Mouse (Mus musculus) brain, adult 10 weeks (tissue): Measurements from ENCODE around the gene Rpl23. TPM values are rescaled to one million over a fixed set of nuclear protein-coding genes. Genes with fewer than 3 reads are reported as not detected.

Experiments used
- polyA plus RNA-seq: library from polyadenylated mRNA; stranded (reverse); fragments of 350-450 nt; fragmentation: Illumina TruSeq; extraction: RNeasy Lipid Tissue Mini Kit (QIAGEN cat#74804); gene quantifications from one replicate; pipeline ENCODE4 v1.2.3, GENCODE M21; 2015; ENCODE audit warnings: low read depth, low replicate concordance

Rpl23 gene
- 513 TPM for polyA plus RNA-seq

GRCm38 (mm10) chr11:97781832-97782563, at the start of gene Rpl23:
TSS of gene Rpl23 (minus strand) at chr11:97782437.

GRCm38 (mm10) chr11:97798782-97799145, 16.5 kb upstream of the Rpl23 start, which contains the start of gene Lasp1:
TSS of gene Lasp1 (plus strand) at chr11:97799000.

GRCm38 (mm10) chr11:97775808-97776496, 6.3 kb downstream of the Rpl23 start, which contains the start of gene 1700001P01Rik:
TSS of gene 1700001P01Rik (minus strand) at chr11:97775918.

GRCm38 (mm10) chr11:97766154-97766881, 15.9 kb downstream of the Rpl23 start, which contains the start of gene Cwc25:
TSS of gene Cwc25 (minus strand) at chr11:97766556.

GRCm38 (mm10) chr11:97744063-97744717, 38.0 kb downstream of the Rpl23 start, which contains the start of gene Pip4k2b:
TSS of gene Pip4k2b (minus strand) at chr11:97744704.

Other genes starting within 250 kb of the Rpl23 start
- 109 TPM for gene Srcin1, start 206.3 kb downstream of the Rpl23 start, polyA plus RNA-seq
- 46.9 TPM for gene Epop, start 152.7 kb downstream of the Rpl23 start, polyA plus RNA-seq
- 50.7 TPM for gene Mllt6, start 119.0 kb downstream of the Rpl23 start, polyA plus RNA-seq
- gene Cisd3, start 96.6 kb downstream of the Rpl23 start, polyA plus RNA-seq = 74.5 TPM
- 28.3 TPM for gene Pcgf2, start 81.9 kb downstream of the Rpl23 start, polyA plus RNA-seq
- gene Psmb3, start 79.0 kb downstream of the Rpl23 start, polyA plus RNA-seq = 222 TPM
- 77.9 TPM for gene Pip4k2b, start 37.7 kb downstream of the Rpl23 start, polyA plus RNA-seq
- gene Cwc25, start 15.9 kb downstream of the Rpl23 start, polyA plus RNA-seq = 11.9 TPM
- 0.92 TPM for gene 1700001P01Rik, start 6.5 kb downstream of the Rpl23 start, polyA plus RNA-seq
- gene Lasp1, start 16.6 kb upstream of the Rpl23 start, polyA plus RNA-seq = 94.8 TPM
- gene B230217C12Rik, start 58.3 kb upstream of the Rpl23 start, polyA plus RNA-seq = 102 TPM
- 2.6 TPM for gene Fbxo47, start 101.7 kb upstream of the Rpl23 start, polyA plus RNA-seq
- 25.0 TPM for gene Plxdc1, start 204.0 kb upstream of the Rpl23 start, polyA plus RNA-seq
- gene Arl5c, start 213.7 kb upstream of the Rpl23 start, polyA plus RNA-seq = 3.8 TPM
- gene Cacnb1, start 240.6 kb upstream of the Rpl23 start, polyA plus RNA-seq = 89.6 TPM
- gene Rpl19, start 244.3 kb upstream of the Rpl23 start, polyA plus RNA-seq = 1,548 TPM